9 mouse cellular contexts compared by ENCODE assay signal in the genomic region with DNA sequence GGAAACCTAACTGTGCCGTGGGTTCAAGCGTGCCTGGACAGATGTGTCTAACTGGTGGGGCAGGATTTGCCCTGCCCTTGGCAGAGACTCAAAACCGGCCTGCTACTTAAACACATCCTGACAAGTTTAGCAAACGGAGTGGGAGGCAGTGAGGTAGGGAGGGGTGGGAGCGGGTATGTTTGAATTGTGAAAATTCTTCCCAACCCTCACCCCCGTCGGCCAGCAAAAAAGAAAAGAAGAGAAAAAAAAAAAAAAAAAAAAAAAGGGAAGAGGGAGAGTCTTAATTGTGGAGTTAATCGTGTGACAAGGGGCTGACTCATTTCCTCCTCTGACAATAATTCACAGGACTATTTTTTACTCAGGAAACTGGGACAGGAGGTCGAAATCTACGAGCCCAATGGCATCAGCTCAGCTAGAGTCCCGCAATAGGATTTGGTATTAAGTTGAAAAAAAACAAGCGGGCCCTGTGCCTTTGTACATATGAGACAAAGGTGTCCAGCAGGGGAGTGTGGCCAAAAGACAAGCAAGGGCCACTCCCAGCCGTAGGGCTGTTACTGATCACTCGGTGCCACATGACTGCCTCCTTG. TPM values are rescaled to one million over a fixed set of nuclear protein-coding genes. Genes with fewer than 3 reads are reported as not detected.
DNase-seq lines count a peak whose midpoint lies in the region; ATAC-seq and TF ChIP-seq lines count a peak whose summit lies in the region.
"Had no signal": no experiment of that assay in that cellular context is flagged by ENCODE, and none has a peak within 500 bp of the region (broad histone marks: within the 10 kb centered on the region; RNA-seq: fewer than 3 reads in every experiment).

No protein-coding gene starts in this region.

- H3K27me3 ChIP-seq in CH12.LX (replicated peaks) (no peaks in the 10 kb centered on the region), Patski (no peaks in the 10 kb centered on the region)
- peaks cover 13% of the 10 kb centered on the region; the same call in 1 of the 2 replicates for H3K27me3 ChIP-seq in heart, embryonic 13.5 days (replicated peaks)
- peaks cover 11% of the 10 kb centered on the region for H3K27me3 ChIP-seq in limb, embryonic 10.5 days (ENCODE audit: low read depth, poor library complexity, severe bottlenecking)
- H3K27me3 ChIP-seq in stomach, embryonic 14.5 days (ENCODE audit: control insufficient read depth, insufficient read depth, low read length) = no peaks in the 10 kb centered on the region

- in situ Hi-C loops in CH12.LX (cut with MboI; ENCODE audit: low pct_ligation_motif_present, low pct_unique_long_range_greater_than_20kb, low sequenced_read_pairs) = loop anchor here (5.0 to 10.0 kb wide), 3 partner anchors 169 to 342 kb away; no protein-coding TSS in a partner anchor
- in situ Hi-C loops in Patski (cut with MboI; ENCODE audit: low pct_unique_long_range_greater_than_20kb) = loop anchor here (5.0 kb wide), 1 partner anchor 49 kb away; no protein-coding TSS in a partner anchor

- no peak for TF ChIP-seq RAD21 in CH12.LX (IDR thresholded peaks at IDR 0.05; ENCODE audit: low read depth, low read length)

- TF ChIP-seq CTCF in CH12.LX (conservative IDR thresholded peaks at IDR 0.05 in 1 of 2, IDR thresholded peaks at IDR 0.05 in 1 of 2; ENCODE audit: low read depth in 2 of 2, low read length in 2 of 2) = no peak
- peak; percentile 34 for TF ChIP-seq CTCF in Patski (IDR thresholded peaks at IDR 0.05)

- TF ChIP-seq EP300 in CH12.LX (IDR thresholded peaks at IDR 0.05; ENCODE audit: low read length) = no peak

- no peak for TF ChIP-seq POLR2A in CH12.LX (IDR thresholded peaks at IDR 0.05; ENCODE audit: low read depth, low read length)

- 37% methylated on average over 14 of the region's 14 CpGs for WGBS in heart, embryonic 13.5 days
- 48% methylated on average over 14 of the region's 14 CpGs for WGBS in limb, embryonic 10.5 days
- 18% methylated on average over 14 of the region's 14 CpGs for WGBS in stomach, embryonic 14.5 days

- no peak overlapping the region; the same call in 1 of the 2 replicates for H3K9ac ChIP-seq in CH12.LX (ENCODE audit: insufficient read depth, low read depth)
- H3K9ac ChIP-seq in heart, embryonic 13.5 days = peak overlapping the region; percentile 48; the same call in 1 of the 2 replicates
- no peak overlapping the region; the same call in 1 of the 2 replicates for H3K9ac ChIP-seq in stomach, embryonic 14.5 days (replicated peaks; ENCODE audit: low read depth, low read length)

- peaks cover 3 to 13% of the 10 kb centered on the region in 2 experiments for H3K4me1 ChIP-seq in CH12.LX (ENCODE audit: control insufficient read depth in 1 of 2, insufficient read depth in 2 of 2)
- peaks cover 29% of the 10 kb centered on the region for H3K4me1 ChIP-seq in heart, embryonic 13.5 days
- peaks cover 48% of the 10 kb centered on the region for H3K4me1 ChIP-seq in limb, embryonic 10.5 days
- H3K4me1 ChIP-seq in stomach, embryonic 14.5 days (ENCODE audit: control insufficient read depth, insufficient read depth, low read length) = peaks cover 17% of the 10 kb centered on the region

- H3K4me2 ChIP-seq in CH12.LX (ENCODE audit: insufficient read depth, low read depth, poor library complexity, severe bottlenecking) = 0 out of 2 replicates have a peak overlapping the region, but pooled peaks have one; percentile 7
- peak overlapping the region; percentile 43 for H3K4me2 ChIP-seq in heart, embryonic 13.5 days
- 0 out of 2 replicates have a peak overlapping the region, but pooled peaks have one; percentile 20 for H3K4me2 ChIP-seq in stomach, embryonic 14.5 days (replicated peaks; ENCODE audit: low read depth, low read length)

- CTCF ChIA-PET in Patski (lab: Charles Lee) = interaction anchor here (0.7 to 1.8 kb wide), 5 partner anchors 47 to 173 kb away, joined by 3 to 7 read pairs (median 4); no protein-coding TSS in a partner anchor

- H3K9me3 ChIP-seq in CH12.LX (replicated peaks; ENCODE audit: low read length) = no peaks in the 10 kb centered on the region
- no peaks in the 10 kb centered on the region for H3K9me3 ChIP-seq in heart, embryonic 13.5 days
- H3K9me3 ChIP-seq in limb, embryonic 10.5 days (replicated peaks) = no peaks in the 10 kb centered on the region
- H3K9me3 ChIP-seq in stomach, embryonic 14.5 days (ENCODE audit: control insufficient read depth, low read depth, low read length) = no peaks in the 10 kb centered on the region

- no peak overlapping the region for H3K27ac ChIP-seq in CH12.LX (ENCODE audit: insufficient read depth, low read depth)
- H3K27ac ChIP-seq in heart, embryonic 13.5 days (replicated peaks) = peak overlapping the region; percentile 58
- H3K27ac ChIP-seq in limb, embryonic 10.5 days = peak overlapping the region; percentile 64
- peak overlapping the region; percentile 67; the same call in 1 of the 2 replicates for H3K27ac ChIP-seq in stomach, embryonic 14.5 days (ENCODE audit: low read length)

- POLR2A ChIA-PET in Patski (lab: Charles Lee) = interaction anchor here (0.6 to 1.0 kb wide), 4 partner anchors 15 to 388 kb away, joined by 3 to 5 read pairs (median 4); a partner anchor contains a TSS

- H3K4me3 ChIP-seq in CH12.LX (replicated peaks in 1 of 3; ENCODE audit: low read depth in 2 of 3, low read length in 2 of 3, poor library complexity in 1 of 3) = no peak overlapping the region
- no peak overlapping the region for H3K4me3 ChIP-seq in heart, embryonic 13.5 days
- H3K4me3 ChIP-seq in limb, embryonic 10.5 days = no peak overlapping the region
- no peak overlapping the region for H3K4me3 ChIP-seq in stomach, embryonic 14.5 days (ENCODE audit: low read depth, low read length)
- H3K4me3 ChIP-seq: erythroblast, embryonic 14.5 days had no signal

- H3K36me3 ChIP-seq in CH12.LX (replicated peaks in 1 of 2; ENCODE audit: control insufficient read depth in 1 of 2, insufficient read depth in 1 of 2, low read length in 1 of 2) = no peaks in the 10 kb centered on the region
- H3K36me3 ChIP-seq in heart, embryonic 13.5 days = no peaks in the 10 kb centered on the region
- no peaks in the 10 kb centered on the region for H3K36me3 ChIP-seq in limb, embryonic 10.5 days
- no peaks in the 10 kb centered on the region for H3K36me3 ChIP-seq in stomach, embryonic 14.5 days (ENCODE audit: control insufficient read depth, insufficient read depth, low read length)

- no peaks in the 10 kb centered on the region for H3K79me2 ChIP-seq in CH12.LX (replicated peaks; ENCODE audit: control insufficient read depth, extremely low read depth, insufficient read depth, poor library complexity, severe bottlenecking)

- dilution Hi-C loops in CH12.LX (cut with MboI; ENCODE audit: extremely low pct_ligation_motif_present, extremely low pct_unique_long_range_greater_than_20kb, low sequenced_read_pairs) = no loop called here

- no peak for DNase-seq in CH12.LX (ENCODE audit: extremely low read depth)
- DNase-seq in Patski (ENCODE audit: low read depth, low spot score) = peak; percentile 73
- no peak for DNase-seq in limb, embryonic 10.5 days (ENCODE audit: low spot score)
- DNase-seq in T-cell, adult 2 months (ENCODE audit: low spot score) = no peak
- DNase-seq in right cerebral cortex, postnatal 36 days (ENCODE audit: low spot score in 2 of 2) = no peak
- no peak for DNase-seq in frontal cortex, postnatal 10 days (ENCODE audit: low spot score in 2 of 2)

- peak; percentile 79 for ATAC-seq in Patski
- no peak for ATAC-seq in heart, embryonic 13.5 days (ENCODE audit: extremely low read depth, insufficient number of reproducible peaks, low FRiP score, low TSS enrichment)
- peak; percentile 75 for ATAC-seq in stomach, embryonic 14.5 days (ENCODE audit: insufficient number of reproducible peaks, insufficient read depth, low FRiP score, low read depth)

TF ChIP-seq in CH12.LX, 34 proteins besides CTCF, POLR2A, EP300 and RAD21:
- TF ChIP-seq MEF2A (IDR thresholded peaks at IDR 0.05; ENCODE audit: borderline replicate concordance, low read depth, low read length) = no peak
- TF ChIP-seq BHLHE40 (IDR thresholded peaks at IDR 0.05; ENCODE audit: low read depth, low read length) = 0 out of 2 replicates have a peak, but pooled peaks have one; percentile 24
- TF ChIP-seq ZNF384 (IDR thresholded peaks at IDR 0.05; ENCODE audit: low read depth, low read length) = peak; percentile 80
- no peak for TF ChIP-seq CHD2 (IDR thresholded peaks at IDR 0.05; ENCODE audit: low read length)

RNA-seq across cellular contexts. Expression of a gene that starts 46.0 kb away (rescaled TPM):
- total RNA-seq in CH12.LX (2012; rRNA removed) (83.1 and 105 TPM in 2 replicates), CH12.LX (2014; rRNA removed) (229 and 278 TPM in 2 replicates)
- polyA plus RNA-seq in CH12.LX (2012; ENCODE audit: insufficient read length, low read depth) (373 and 540 TPM in 2 replicates), Patski (2021) (249 TPM)
- polyA plus RNA-seq in heart, embryonic 13.5 days (2015; fragmentation: Nextera tagmentation; extraction: Ambion mirVana) = 188 and 192 TPM in 2 replicates
- 352 and 369 TPM in 2 replicates for polyA plus RNA-seq in limb, embryonic 10.5 days (2016; fragmentation: Nextera tagmentation; extraction: Ambion mirVana)
- polyA plus RNA-seq in stomach, embryonic 14.5 days (2014; fragmentation: Nextera tagmentation; extraction: Ambion mirVana) = 247 and 253 TPM in 2 replicates
